Mouse (Mus musculus): ENCODE measurements at regions not wholly inside any gene's neighbourhood (a gene's known extent, or its start where the extent isn't known, plus 50 kb on each side); places are given as distances from the start of the nearest gene placed in this dataset.

DNA sequence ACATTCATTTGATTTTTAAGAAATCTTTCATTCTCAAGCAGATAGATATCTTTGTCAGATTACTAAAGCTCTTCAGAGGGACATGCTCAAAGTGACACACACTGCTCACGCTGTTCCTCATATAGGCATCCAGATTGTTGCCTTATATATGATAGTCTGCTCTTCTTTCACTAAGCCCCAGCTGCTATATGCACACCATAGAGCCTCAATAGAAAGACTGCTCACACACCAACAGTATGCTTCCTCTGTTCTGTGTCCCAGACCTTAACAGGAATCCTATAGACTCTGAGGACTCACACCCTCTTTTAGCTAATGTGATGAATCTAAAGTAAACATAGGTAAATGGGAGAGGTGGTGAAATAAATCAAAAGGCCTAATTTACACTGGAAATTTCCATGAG is 561.8 kb downstream of the Smarca1 start:
- no peak for DNase-seq

- peak; percentile 3 to 5 for DNase-seq
Measured at GRCm38 (mm10) chrX:47328817-47329216, 564.0 kb downstream of the Smarca1 start.

GRCm38 (mm10) chrX:47315810-47316209 is 577.0 kb downstream of the Smarca1 start:
- no peak for DNase-seq

GRCm38 (mm10) chrX:47307140-47307539 is 585.6 kb downstream of the Smarca1 start:
- DNase-seq: no peak

GRCm38 (mm10) chrX:47303547-47303946 is 589.2 kb downstream of the Smarca1 start:
- DNase-seq: no peak

DNA sequence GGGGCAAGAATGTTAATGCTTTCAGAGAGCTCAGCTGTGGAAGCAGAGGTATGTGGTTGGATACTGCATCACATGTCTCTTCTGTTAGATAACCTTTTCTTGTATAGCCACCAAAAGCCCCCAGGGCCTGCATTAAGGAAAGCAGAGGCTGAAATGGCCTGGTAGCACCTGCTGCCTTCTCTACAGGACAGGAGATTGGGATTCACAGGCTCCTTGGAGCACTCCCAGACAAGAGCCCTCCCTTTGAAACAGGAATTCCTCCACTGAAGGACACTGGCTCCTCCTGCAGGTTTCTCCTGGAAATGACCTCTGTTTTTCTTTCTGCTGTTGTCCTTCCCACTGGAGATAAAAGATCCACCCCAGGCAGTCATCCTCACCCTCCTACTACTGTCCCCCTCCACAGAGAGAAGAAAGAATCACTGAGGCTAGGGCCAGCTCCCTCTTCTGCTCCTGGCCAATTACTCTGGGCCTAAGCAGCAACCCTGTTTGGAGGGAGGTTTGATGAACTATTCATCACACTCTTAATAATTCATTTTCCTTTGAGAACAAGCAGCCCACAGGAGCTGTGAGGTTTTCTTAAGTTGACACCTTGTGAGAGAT is 600.1 kb downstream of the Smarca1 start:
- DNase-seq: peak in 1 of 2 experiments; percentile 29

Data from kidney, postnatal 36 days (tissue).